Mouse (Mus musculus) heart, postnatal 36 days (tissue): ENCODE measurements around the gene Zfp91. TPM values are rescaled to one million over a fixed set of nuclear protein-coding genes. Genes with fewer than 3 reads are reported as not detected.
"Not testable (repeated sequence)": the region's sequence is repeated elsewhere in the genome, so short reads cannot be mapped to it uniquely, and the experiment has no call there.

Source experiments
- DNase-seq, 2 experiments: peaks; one replicate each; pipeline ENCODE4 v3.0.0; 2021 to 2022
- intact Hi-C: fragments of 180-260 bp; cut with DNase I; formaldehyde crosslinking; loops from one replicate; pipeline ENCODE4 v1.15.1; 2025
- total RNA-seq, 2 experiments: library from RNA; stranded (reverse); gene quantifications; 2 replicates each; pipeline ENCODE4 v1.2.3; 2021

The Zfp91 gene
- total RNA-seq, 2 experiments from 2014 or later, result 78.7 to 80.7 TPM

GRCm38 (mm10) chr19:12795110-12795509 is 816 bp downstream of the Zfp91 start:
- DNase-seq, result no peak
- intact Hi-C loops, result loop anchor here (5.0 kb wide), 4 partner anchors 33 to 788 kb away; partner anchors contain the start of gene Gm4952

DNA sequence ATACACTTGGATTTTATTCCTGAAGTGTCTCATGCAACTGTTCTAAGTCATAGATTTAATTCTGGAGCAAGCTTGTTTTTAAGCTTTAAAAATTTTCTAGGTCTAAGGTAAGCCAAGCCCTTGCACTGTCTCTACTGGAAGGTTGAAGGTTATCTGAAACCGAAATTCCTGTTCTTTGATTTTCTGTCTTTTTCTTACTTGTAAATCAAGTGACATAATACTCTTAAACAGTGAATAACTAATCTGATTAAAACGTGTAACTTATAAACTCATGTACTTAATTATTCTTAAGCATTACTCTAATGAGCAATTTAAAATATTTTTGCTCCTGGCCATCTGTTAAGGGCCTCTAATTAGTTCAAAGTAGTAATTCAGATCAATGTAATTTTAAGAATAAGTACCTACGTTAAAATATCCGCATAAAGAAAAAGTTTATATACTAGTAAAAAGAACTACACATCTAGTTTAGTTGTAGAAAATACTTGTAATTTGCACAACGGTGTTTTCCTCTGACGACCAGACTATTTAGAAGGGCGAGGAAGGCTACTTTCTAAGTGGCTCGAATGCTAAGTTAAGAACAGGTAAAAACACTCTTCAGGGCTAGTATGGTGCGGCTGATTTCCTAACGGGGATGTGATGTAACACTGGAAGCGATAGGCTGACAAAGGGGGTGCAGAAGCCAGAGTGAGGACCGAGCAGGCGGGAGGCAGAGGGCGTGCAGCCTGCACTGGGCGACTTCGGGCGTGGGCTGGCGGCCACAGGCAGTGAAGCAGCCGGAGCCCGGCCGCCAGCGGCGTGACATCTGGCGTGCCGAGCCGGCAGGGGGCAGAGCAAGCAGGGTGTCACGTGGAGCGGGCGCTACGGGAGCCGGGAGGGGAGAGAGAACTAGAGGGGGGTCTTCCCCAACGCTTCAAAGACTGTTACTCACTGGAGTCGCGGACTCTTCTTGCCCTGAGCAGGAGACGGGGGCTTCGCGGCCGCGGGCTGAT is 1.6 kb downstream of the Zfp91 start:
- DNase-seq, result peak; percentile 94 to 96
- intact Hi-C loops, result loop anchor here (5.0 kb wide), 4 partner anchors 32 to 787 kb away; partner anchors contain the start of gene Gm4952

DNA sequence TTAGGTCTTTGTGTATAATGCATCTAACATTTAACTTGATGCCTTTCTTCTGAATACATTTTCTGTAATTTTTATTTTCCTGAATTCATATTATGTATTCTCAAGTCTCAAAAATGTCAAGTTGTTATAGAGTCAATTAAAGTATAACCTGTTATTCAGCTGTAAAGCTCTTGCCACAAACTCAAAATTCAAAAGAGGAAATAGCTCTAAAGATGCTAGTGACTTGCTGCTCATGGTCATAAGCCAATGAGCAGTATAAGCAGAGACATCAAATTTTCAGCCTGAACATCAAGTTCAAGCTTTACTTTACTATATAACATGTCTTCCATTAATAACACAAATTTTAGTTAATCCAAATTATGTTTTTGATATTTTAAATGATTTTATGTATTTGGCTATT is 3.6 kb downstream of the Zfp91 start:
- no peak for DNase-seq
- intact Hi-C loops, result no loop called here

DNA sequence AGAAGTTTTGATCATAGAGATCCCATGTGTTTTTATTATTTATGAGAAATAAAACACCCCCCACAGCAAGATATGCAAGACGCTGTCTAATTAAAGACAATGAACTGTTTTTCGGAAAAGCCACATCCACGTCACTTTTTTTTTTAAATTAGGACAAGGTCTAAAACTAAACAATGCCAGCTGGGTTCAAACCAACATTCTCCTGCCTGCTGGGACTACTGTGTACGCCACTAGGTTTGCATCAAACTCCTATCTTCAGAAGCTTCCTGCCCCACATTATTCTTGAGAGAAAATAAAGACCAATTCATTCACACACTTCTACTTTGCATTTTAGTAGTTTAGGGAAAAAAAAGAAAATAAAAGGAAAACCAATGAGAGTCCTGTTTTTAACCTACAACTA is 8.2 kb downstream of the Zfp91 start:
- intact Hi-C loops, result no loop called here

DNA sequence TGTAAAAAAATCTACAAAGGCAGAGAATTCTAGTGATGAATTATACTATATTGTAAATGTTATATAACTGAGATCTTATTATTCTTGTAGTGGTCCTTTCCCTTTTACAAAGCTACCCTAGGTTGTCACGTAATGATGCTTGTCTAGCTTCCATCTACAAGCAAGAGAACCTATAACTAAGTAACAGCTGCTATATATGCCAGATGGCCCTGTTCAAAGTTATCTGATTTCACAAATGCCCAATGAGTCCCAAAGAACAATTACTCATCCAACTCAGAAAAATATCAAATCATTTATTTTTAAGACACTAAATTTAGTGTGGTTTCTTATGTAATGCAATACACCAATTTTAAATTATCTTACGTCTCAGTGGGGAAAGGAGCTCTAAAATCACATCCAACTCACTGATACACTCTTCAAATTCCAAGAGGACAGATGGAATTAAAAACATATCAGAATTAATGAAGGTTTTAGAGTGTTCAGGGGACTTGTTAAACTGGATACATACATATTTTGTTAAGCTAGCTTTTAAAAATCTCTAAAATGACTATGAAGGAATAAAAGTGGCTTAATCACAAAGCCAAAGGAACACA is 9.0 kb downstream of the Zfp91 start:
- no peak for DNase-seq
- intact Hi-C loops, result no loop called here

More for the DNA sequence above, 8.2 kb downstream of the Zfp91 start:
- DNase-seq, result no peak

DNA sequence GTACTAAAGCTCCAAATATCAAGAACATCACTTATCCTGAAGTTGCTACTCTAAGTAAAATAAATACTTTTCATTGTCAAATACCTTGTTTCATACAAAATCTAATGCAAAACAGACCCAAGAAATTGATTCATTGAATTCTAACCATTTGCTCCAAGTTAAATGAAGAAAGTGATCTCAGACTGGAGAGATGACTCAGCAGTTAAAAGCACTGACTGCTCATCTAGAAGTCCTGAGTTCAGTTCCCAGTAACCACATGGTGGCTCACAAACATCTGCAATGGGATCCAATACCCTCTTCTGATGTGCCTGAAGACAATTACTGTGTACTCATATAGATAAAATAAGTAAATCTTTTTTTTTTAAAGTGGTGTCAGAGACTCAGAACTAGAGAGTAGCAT is 15.5 kb downstream of the Zfp91 start:
- intact Hi-C loops, result no loop called here
- no peak for DNase-seq

- DNase-seq, result peak; percentile 40 to 42
- intact Hi-C loops, result no loop called here
Observed at GRCm38 (mm10) chr19:12770888-12771287, 25.0 kb downstream of the Zfp91 start.

DNA sequence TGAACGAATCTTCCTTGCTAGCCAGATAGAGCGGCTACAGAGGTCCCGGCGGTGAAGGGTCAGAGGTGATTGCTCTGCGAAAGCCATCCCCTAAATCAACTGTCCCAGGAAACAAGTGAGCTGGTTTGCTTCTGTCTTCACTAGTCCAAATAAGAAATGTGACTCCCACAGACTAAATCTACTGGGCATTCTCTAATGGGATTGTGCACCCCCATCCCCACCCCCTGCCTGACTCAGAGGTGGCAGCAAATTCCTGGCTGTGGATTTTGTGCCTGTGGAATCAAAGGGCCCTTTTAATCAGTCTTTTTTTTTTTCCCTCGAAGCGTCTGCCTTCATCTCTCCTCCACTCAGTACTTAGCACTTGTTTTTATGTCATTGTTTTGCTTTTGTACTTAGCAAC is 30.6 kb downstream of the Zfp91 start, which contains the start of gene Cntf:
TSS of gene Cntf (minus strand) at position 325 of the 400 bp plus-strand sequence.
- no peak for DNase-seq
- intact Hi-C loops, result no loop called here

DNA sequence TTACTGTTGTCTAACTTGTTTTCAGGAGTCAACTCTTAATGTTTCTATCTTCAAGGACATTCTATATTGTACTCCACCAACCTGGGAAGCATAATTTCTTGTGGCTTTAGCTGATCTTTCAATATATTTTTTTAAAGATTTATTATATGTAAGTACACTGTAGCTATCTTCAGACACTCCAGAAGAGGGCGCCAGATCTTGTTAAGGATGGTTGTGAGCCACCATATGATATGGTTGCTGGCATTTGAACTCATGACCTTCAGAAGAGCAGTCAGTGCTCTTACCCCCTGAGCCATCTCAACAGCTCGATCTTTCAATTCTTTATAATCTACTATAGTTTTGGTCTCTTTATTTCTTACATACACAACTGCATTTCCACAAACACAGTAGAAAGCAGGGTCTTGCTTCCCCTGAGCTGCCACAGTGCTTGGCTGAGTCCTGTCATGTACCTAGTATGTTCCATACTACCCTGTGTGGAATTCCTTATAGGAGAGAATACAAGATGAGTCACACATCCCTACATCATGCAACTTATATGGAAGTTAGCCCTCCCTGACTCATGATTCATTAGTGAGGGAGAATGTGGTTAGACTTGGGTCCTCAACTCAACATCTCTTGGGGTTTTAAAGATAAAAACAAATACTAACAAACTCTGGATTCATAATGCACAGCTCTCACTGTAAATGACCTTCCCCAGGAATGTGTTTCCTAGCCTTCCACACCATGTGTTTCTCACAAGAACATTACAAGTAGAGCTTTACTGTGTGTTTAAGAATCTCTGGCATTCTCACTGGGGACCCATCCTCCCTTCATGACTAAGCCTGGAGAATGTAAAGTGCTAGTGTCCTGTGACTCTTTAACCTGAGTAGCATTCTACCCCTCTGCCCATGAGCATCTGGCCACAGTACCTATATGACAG is 33.5 kb downstream of the Zfp91 start:
- DNase-seq, result no peak
- intact Hi-C loops, result loop anchor here (5.0 kb wide), 1 partner anchor 35 kb away; the partner anchor contains the start of genes Lpxn and Zfp91

DNA sequence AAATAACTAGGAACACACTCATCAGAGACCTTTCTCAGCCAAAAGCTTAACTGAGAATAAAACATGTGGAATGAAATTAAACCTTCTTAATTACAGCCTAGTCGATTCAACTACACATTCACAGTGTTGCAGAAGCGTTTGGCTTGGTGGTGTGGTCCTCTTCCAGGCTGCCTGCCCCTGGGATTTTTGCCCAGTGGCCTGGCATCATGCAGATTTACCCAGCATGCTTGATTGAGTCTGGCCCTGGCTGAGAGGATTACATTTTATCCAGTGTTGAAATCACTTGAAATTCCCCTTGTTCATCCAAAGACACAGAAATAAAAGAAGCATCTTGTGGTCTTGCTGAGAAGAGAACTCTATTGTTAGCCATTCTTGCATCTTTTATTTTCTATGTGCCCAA is 36.3 kb downstream of the Zfp91 start:
- intact Hi-C loops, result loop anchor here (5.0 kb wide), 1 partner anchor 38 kb away; the partner anchor contains the start of genes Lpxn and Zfp91
- peak; percentile 32 to 45 for DNase-seq

DNA sequence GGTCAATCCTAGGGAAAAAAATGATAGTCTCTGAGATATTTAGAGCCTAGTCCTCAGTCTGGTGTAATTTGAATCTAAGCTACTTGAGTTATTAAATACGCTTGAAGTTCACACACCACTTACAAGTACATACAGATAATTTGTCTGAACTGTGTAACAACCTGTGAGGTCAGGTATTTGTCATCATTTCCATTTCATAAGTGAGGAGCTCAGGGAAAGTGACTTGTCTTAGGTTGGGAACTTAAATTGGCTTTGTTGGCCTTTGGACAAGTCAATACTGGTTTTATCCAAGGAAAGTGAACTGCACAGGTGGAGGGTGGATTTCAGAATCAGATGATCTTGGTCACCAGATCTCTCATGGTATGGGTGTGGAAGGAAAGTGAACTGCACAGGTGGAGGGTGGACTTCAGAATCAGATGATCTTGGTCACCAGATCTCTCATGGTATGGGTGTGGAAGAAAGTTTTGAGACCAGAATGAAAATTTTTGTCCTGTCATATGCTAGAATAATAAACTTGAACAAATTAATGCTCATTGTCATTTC is 36.9 kb downstream of the Zfp91 start:
- DNase-seq, result no peak
- intact Hi-C loops, result no loop called here

DNA sequence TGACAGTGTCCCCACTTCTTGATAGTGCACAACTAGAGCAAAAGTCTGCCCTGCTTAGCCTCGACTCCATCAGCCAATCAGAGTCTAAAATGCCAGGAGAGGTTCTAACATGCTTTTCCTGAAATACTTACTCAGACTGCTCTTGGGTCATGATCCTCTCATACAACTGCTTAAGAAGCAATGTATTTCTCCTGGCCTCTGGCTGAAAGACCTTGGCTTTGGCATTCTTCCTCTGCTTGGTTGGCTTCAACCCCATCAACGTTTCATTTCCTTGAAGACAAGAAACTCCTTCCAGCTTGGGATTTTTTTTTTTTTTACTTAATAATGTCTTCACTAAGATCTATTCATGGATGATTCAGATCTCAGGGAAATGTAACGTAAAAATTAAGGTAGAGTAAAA is 39.6 kb downstream of the Zfp91 start:
- intact Hi-C loops, result no loop called here
- DNase-seq, result no peak

DNA sequence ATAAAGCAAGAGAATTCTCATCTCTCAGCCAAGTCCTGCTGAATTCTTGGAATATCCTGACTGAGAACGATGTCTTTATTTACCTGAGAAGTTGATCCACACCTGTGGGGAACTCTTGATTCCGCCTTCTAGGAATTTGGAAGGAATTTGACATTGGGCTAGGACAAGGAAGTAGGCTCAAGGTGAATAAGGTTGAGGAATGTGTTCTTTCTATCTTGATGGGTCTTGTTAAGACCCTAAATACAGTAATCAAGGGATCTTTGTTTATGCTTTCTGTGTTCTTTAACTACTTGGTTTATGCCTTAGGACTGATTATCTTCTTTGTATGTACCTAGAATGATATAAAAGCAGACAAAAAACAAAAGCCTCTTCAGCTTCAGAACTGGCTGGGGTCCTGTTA is 64.0 kb downstream of the Zfp91 start:
- intact Hi-C loops, result no loop called here
- DNase-seq, result no peak

DNA sequence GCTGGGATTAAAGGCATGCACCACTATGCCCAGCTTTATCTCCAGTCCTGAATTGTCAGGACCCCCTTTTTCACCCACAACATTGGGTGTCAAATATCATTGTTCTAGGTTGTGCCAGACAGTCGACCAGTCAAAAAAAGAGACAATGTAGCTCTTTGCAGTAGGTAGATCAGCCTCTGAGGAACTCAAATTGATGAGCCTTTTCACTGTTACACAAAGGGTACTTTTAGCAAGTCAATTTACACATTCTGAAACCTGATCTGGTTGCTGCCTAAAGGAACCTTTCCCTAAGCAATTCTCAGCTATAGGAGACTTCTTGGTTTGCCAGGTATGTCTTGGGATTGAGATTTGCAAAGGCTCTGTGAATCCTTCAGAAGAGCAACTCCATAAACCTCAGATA is 64.9 kb downstream of the Zfp91 start:
- intact Hi-C loops, result no loop called here
- DNase-seq, result no peak

DNA sequence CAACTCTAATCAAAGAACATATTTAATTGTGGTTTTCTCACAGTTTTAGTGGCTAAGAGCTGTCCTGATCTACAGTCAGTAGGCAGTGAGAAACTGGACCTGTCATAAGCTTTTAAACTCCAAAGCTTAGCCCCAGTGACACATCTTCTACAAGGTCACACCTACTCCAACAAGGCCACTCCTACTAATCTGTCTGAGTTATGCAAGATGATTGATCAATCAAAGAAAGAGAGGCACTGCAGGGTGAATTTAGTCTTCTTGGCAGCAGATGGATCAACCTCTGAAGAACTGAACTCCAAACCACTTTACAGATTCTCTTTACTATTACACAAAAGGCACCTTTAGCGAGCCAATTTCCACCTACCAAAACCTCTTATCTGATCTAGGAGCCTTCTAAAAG is 70.1 kb downstream of the Zfp91 start:
- intact Hi-C loops, result no loop called here
- DNase-seq, result no peak

DNA sequence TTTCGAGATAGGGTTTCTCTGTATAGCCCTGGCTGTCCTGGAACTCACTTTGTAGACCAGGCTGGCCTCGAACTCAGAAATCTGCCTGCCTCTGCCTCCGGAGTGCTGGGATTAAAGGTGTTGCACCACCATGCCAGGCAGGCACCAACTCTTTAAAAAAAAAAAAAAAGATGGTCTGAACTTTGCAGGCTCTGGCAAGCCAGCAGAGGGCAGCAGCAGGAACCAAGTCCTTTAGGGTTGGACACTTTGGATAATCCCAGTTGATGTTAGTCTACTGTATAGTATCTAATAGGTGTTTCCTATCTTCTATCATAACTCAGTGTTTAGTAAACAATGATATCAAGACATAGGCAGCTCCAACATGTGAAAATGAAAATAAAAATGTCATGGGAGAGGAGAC is 73.6 kb downstream of the Zfp91 start:
- peak; percentile 40 to 61 for DNase-seq
- intact Hi-C loops, result loop anchor here (2.0 to 5.0 kb wide), 2 partner anchors 76 to 100 kb away; no protein-coding TSS in a partner anchor

DNA sequence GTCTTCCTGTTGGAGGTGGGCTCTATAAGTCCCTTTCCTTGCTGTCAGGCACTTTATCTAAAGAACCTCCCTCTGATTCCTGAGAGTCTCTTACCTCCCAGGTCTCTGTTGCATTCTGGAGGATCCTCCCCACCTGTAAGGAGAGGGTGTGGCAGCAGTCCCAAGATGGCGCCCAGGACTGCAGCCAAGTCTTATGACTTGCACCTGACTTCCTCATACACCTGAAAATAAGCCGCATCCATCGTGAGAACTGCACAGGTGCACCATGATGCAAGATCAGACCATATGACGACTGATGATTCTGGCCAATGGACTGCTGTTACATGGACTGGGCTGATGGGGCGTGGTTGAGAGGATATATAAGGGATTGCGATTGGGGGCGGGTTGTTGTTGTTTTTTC is 74.3 kb downstream of the Zfp91 start:
- not testable (repeated sequence) for DNase-seq
- intact Hi-C loops, result loop anchor here (5.0 kb wide), 1 partner anchor 101 kb away; no protein-coding TSS in a partner anchor

GRCm38 (mm10) chr19:12720919-12721318 is 75.0 kb downstream of the Zfp91 start:
- intact Hi-C loops, result loop anchor here (5.0 kb wide), 1 partner anchor 101 kb away; no protein-coding TSS in a partner anchor

GRCm38 (mm10) chr19:12720463-12720862 is 75.5 kb downstream of the Zfp91 start:
- intact Hi-C loops, result loop anchor here (5.0 kb wide), 1 partner anchor 102 kb away; no protein-coding TSS in a partner anchor
- no peak for DNase-seq

More at GRCm38 (mm10) chr19:12720919-12721318, 75.0 kb downstream of the Zfp91 start:
- DNase-seq, result not testable (repeated sequence)

DNA sequence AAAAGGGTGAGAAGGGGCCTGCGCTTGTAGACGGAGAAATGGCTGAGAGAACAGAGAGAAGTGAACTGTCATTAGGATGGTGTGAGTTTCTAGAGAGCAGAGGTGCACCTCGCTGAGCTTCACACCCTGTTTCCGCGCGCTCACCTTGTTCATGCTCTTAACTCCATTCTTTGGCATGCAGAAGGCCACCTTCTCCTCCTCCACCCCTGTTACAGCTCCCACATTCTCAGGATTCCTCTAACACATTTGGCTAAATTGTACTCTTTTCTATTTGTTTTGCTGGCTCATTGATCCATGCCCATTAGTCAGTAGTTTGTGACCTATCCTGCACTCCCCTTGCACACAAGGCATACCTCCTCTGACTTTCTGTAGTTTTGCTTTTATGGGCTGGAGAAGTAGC is 76.7 kb downstream of the Zfp91 start:
- DNase-seq, result no peak
- intact Hi-C loops, result no loop called here
